Mouse (Mus musculus) kidney, embryonic 15.5 days (tissue): Measurements from ENCODE around the gene Il9r. TPM values are rescaled to one million over a fixed set of nuclear protein-coding genes. Genes with fewer than 3 reads are reported as not detected.

ENCODE experiments used
- ATAC-seq: fragments of 200-750 bp; cut with Nextera tagmentation; replicated peaks from 2 replicates; pipeline ENCODE4 v1.8.0; 2017; ENCODE audit warnings: moderate TSS enrichment; ENCODE audit not compliant: low FRiP score
- H3K27ac ChIP-seq: fragments of 300-500 bp; sonication (generic); 2 replicates; pipeline ENCODE4 v1.5.1; 2015; ENCODE audit warnings: mild to moderate bottlenecking, inconsistent platforms
- H3K27me3 ChIP-seq: fragments of 300-500 bp; sonication (generic); 2 replicates; pipeline ENCODE4 v1.6.1; 2015; ENCODE audit warnings: inconsistent platforms
- H3K36me3 ChIP-seq: fragments of 300-500 bp; sonication (generic); 2 replicates; pipeline ENCODE4 v1.6.1; 2015; ENCODE audit warnings: inconsistent platforms
- H3K4me1 ChIP-seq: fragments of 300-500 bp; sonication (generic); 2 replicates; pipeline ENCODE4 v1.6.1; 2015; ENCODE audit warnings: inconsistent platforms
- H3K4me2 ChIP-seq: fragments of 300-500 bp; sonication (generic); 2 replicates; pipeline ENCODE4 v1.6.1; 2015; ENCODE audit warnings: moderate library complexity, mild to moderate bottlenecking, inconsistent platforms
- H3K4me3 ChIP-seq: fragments of 300-500 bp; sonication (generic); replicated peaks from 2 replicates; pipeline ENCODE4 v1.5.1; 2015; ENCODE audit warnings: mild to moderate bottlenecking, inconsistent platforms
- H3K9ac ChIP-seq: fragments of 300-500 bp; sonication (generic); 2 replicates; pipeline ENCODE4 v1.6.1; 2015; ENCODE audit warnings: mild to moderate bottlenecking, inconsistent platforms
- H3K9me3 ChIP-seq: fragments of 300-500 bp; sonication (generic); replicated peaks from 2 replicates; pipeline ENCODE4 v1.6.1; 2016; ENCODE audit warnings: inconsistent platforms
- WGBS: fragments of 180-500 bp; shearing (Covaris S2); methylation state at CpG from one replicate; pipeline ENCODE4 v1.1.7; 2015; ENCODE audit warnings: mixed read lengths; 5-methylcytosine and 5-hydroxymethylcytosine counted together
- polyA plus RNA-seq: library from polyadenylated mRNA; unstranded; fragments of >200 nt; fragmentation: Nextera tagmentation; extraction: Ambion mirVana; gene quantifications from 2 replicates; pipeline ENCODE4 v1.2.1, GENCODE M21; 2015

Il9r gene
- polyA plus RNA-seq, 1 experiment from 2014 or later = not detected

- Histone ChIP-seq H3K4me2 (no peak overlapping the region), H3K27me3 (no peaks in the 10 kb centered on the region), H3K9ac (no peak overlapping the region), H3K4me1 (no peaks in the 10 kb centered on the region), H3K9me3 (no peaks in the 10 kb centered on the region), H3K4me3 (no peak overlapping the region), H3K27ac (no peak overlapping the region), H3K36me3 (no peaks in the 10 kb centered on the region)
- ATAC-seq = no peak
- 85% methylated on average over 5 of the region's 5 CpGs for WGBS
Observed at GRCm38 (mm10) chr11:32194626-32195025, 5.5 kb downstream of the Il9r start.

- no peak overlapping the region for H3K4me2 ChIP-seq
- no peaks in the 10 kb centered on the region for H3K27me3 ChIP-seq
- H3K4me3 ChIP-seq = no peak overlapping the region
- H3K9me3 ChIP-seq = no peaks in the 10 kb centered on the region
- 72% methylated on average over 10 of the region's 10 CpGs for WGBS
- H3K4me1 ChIP-seq = no peaks in the 10 kb centered on the region
- no peaks in the 10 kb centered on the region for H3K36me3 ChIP-seq
- no peak overlapping the region for H3K9ac ChIP-seq
- H3K27ac ChIP-seq = no peak overlapping the region
- no peak for ATAC-seq
Observed at GRCm38 (mm10) chr11:32194086-32194485, 6.0 kb downstream of the Il9r start.

- no peak overlapping the region for H3K27ac ChIP-seq
- H3K4me1 ChIP-seq = no peaks in the 10 kb centered on the region
- no peaks in the 10 kb centered on the region for H3K27me3 ChIP-seq
- H3K9me3 ChIP-seq = no peaks in the 10 kb centered on the region
- H3K4me3 ChIP-seq = no peak overlapping the region
- H3K4me2 ChIP-seq = no peak overlapping the region
- H3K36me3 ChIP-seq = no peaks in the 10 kb centered on the region
- H3K9ac ChIP-seq = no peak overlapping the region
- no peak for ATAC-seq
- WGBS = 81% methylated on average over 10 of the region's 10 CpGs
Observed at GRCm38 (mm10) chr11:32193156-32193555, 6.9 kb downstream of the Il9r start.

- Histone ChIP-seq H3K4me1 (no peaks in the 10 kb centered on the region), H3K27ac (no peak overlapping the region), H3K4me2 (no peak overlapping the region), H3K36me3 (no peaks in the 10 kb centered on the region), H3K27me3 (no peaks in the 10 kb centered on the region), H3K9ac (no peak overlapping the region), H3K4me3 (no peak overlapping the region), H3K9me3 (no peaks in the 10 kb centered on the region)
- ATAC-seq = no peak
- 75% methylated on average over 13 of the region's 13 CpGs for WGBS
Observed at GRCm38 (mm10) chr11:32190603-32191110, 9.4 kb downstream of the Il9r start.

- H3K27me3 ChIP-seq = no peaks in the 10 kb centered on the region
- no peak for ATAC-seq
Observed at GRCm38 (mm10) chr11:32190119-32190518, 10.0 kb downstream of the Il9r start.

GRCm38 (mm10) chr11:32189434-32189833 lies 10.6 kb downstream of the Il9r start:
- no peaks in the 10 kb centered on the region for H3K4me1 ChIP-seq
- H3K4me2 ChIP-seq = no peak overlapping the region
- H3K36me3 ChIP-seq = no peaks in the 10 kb centered on the region
- H3K4me3 ChIP-seq = no peak overlapping the region
- H3K9ac ChIP-seq = no peak overlapping the region
- no peak overlapping the region for H3K27ac ChIP-seq
- ATAC-seq = no peak
- H3K9me3 ChIP-seq = no peaks in the 10 kb centered on the region
- WGBS = 68% methylated on average over 5 of the region's 5 CpGs
- H3K27me3 ChIP-seq = no peaks in the 10 kb centered on the region

More at GRCm38 (mm10) chr11:32190119-32190518, 10.0 kb downstream of the Il9r start:
- 81% methylated on average over 9 of the region's 9 CpGs for WGBS
- Histone ChIP-seq H3K9ac (no peak overlapping the region), H3K9me3 (no peaks in the 10 kb centered on the region), H3K4me1 (no peaks in the 10 kb centered on the region), H3K36me3 (no peaks in the 10 kb centered on the region), H3K27ac (no peak overlapping the region), H3K4me3 (no peak overlapping the region), H3K4me2 (no peak overlapping the region)

- Histone ChIP-seq H3K4me2 (no peak overlapping the region), H3K9ac (no peak overlapping the region), H3K9me3 (no peaks in the 10 kb centered on the region), H3K27me3 (no peaks in the 10 kb centered on the region), H3K4me3 (no peak overlapping the region), H3K4me1 (no peaks in the 10 kb centered on the region), H3K36me3 (no peaks in the 10 kb centered on the region), H3K27ac (no peak overlapping the region)
- no peak for ATAC-seq
- WGBS = 79% methylated on average over 12 of the region's 12 CpGs
Observed at GRCm38 (mm10) chr11:32188881-32189280, 11.2 kb downstream of the Il9r start.

GRCm38 (mm10) chr11:32187256-32187655 lies 12.8 kb downstream of the Il9r start:
- H3K4me3 ChIP-seq = no peak overlapping the region
- no peak overlapping the region for H3K27ac ChIP-seq
- WGBS = 87% methylated on average over 4 of the region's 4 CpGs
- H3K9ac ChIP-seq = no peak overlapping the region
- H3K4me2 ChIP-seq = no peak overlapping the region
- no peaks in the 10 kb centered on the region for H3K4me1 ChIP-seq
- ATAC-seq = no peak
- no peaks in the 10 kb centered on the region for H3K27me3 ChIP-seq
- H3K36me3 ChIP-seq = no peaks in the 10 kb centered on the region
- no peaks in the 10 kb centered on the region for H3K9me3 ChIP-seq

- Histone ChIP-seq H3K9ac (no peak overlapping the region), H3K9me3 (no peaks in the 10 kb centered on the region), H3K27ac (no peak overlapping the region), H3K4me2 (no peak overlapping the region), H3K4me3 (no peak overlapping the region), H3K4me1 (no peaks in the 10 kb centered on the region), H3K27me3 (no peaks in the 10 kb centered on the region; the same call in 1 of the 2 replicates), H3K36me3 (no peaks in the 10 kb centered on the region)
- ATAC-seq = no peak
- 73% methylated on average over 3 of the region's 3 CpGs for WGBS
Observed at GRCm38 (mm10) chr11:32186031-32186430, 14.0 kb downstream of the Il9r start.

GRCm38 (mm10) chr11:32184469-32184868 lies 15.6 kb downstream of the Il9r start:
- no peaks in the 10 kb centered on the region for H3K4me1 ChIP-seq
- H3K4me2 ChIP-seq = no peak overlapping the region
- no peak overlapping the region for H3K4me3 ChIP-seq
- H3K9ac ChIP-seq = no peak overlapping the region
- H3K27me3 ChIP-seq = no peaks in the 10 kb centered on the region; the same call in 1 of the 2 replicates
- ATAC-seq = no peak
- no peaks in the 10 kb centered on the region for H3K36me3 ChIP-seq
- no peak overlapping the region for H3K27ac ChIP-seq
- WGBS = 86% methylated on average over 8 of the region's 8 CpGs
- H3K9me3 ChIP-seq = no peaks in the 10 kb centered on the region

GRCm38 (mm10) chr11:32181973-32182868 lies 17.9 kb downstream of the Il9r start:
- WGBS = 47% methylated on average over 25 of the region's 25 CpGs
- Histone ChIP-seq H3K4me3 (no peak overlapping the region), H3K9me3 (no peaks in the 10 kb centered on the region), H3K4me1 (no peaks in the 10 kb centered on the region), H3K9ac (no peak overlapping the region), H3K36me3 (no peaks in the 10 kb centered on the region), H3K27me3 (no peaks in the 10 kb centered on the region; the same call in 1 of the 2 replicates), H3K27ac (no peak overlapping the region), H3K4me2 (no peak overlapping the region)
- ATAC-seq = 0 out of 2 replicates have a peak, but pooled peaks have one; percentile 29

- Histone ChIP-seq H3K4me2 (no peak overlapping the region), H3K4me3 (no peak overlapping the region), H3K36me3 (no peaks in the 10 kb centered on the region), H3K4me1 (no peaks in the 10 kb centered on the region), H3K27ac (no peak overlapping the region), H3K27me3 (no peaks in the 10 kb centered on the region; the same call in 1 of the 2 replicates), H3K9me3 (no peaks in the 10 kb centered on the region), H3K9ac (no peak overlapping the region)
- no peak for ATAC-seq
- 83% methylated on average over 4 of the region's 4 CpGs for WGBS
Observed at GRCm38 (mm10) chr11:32181246-32181645, 18.8 kb downstream of the Il9r start.
